Mouse (Mus musculus): ENCODE results near the gene Tmed5. TPM values are rescaled to one million over a fixed set of nuclear protein-coding genes. Genes with fewer than 3 reads are reported as not detected.
A peak's percentile ranks its signal among the peaks of the same experiment; 100 is the strongest.

Tmed5 gene
- total and polyA plus RNA-seq, 3 experiments = 40.5 to 181 (median 63.1) TPM

DNA sequence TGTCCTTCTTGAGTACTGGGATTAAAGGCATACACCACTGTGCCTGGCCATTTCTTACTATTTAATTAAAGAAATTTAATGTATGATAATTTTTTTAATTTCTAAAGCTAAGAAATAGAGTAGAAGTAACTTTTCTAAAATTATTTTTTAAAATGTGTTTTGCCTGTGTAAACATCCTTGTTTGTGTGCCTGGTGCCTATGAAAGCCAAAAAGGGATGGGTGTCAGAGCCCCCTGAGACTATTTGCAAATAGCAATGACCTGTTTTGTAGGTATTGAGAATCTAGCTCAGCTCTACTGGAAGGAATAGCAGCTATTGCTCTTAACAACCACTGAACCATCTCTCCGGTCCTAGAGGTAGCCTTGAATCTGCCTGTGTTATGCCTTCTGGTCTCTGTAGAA is 60.1 kb downstream of the Tmed5 start:
- Histone ChIP-seq H3K4me3 (ENCODE audit: control insufficient read depth in 1 of 2, insufficient read depth in 1 of 2, low read depth in 2 of 2, low read length in 2 of 2) (no peak overlapping the region), H3K79me2 (ENCODE audit: control insufficient read depth, insufficient read depth, low read length, poor library complexity) (peaks cover 74% of the 10 kb centered on the region), H3K27ac (ENCODE audit: control insufficient read depth, low read depth, low read length) (no peak overlapping the region), H3K9me3 (replicated peaks; ENCODE audit: insufficient read depth, low read length) (no peaks in the 10 kb centered on the region), H3K27me3 (ENCODE audit: control insufficient read depth in 1 of 2, insufficient read depth in 2 of 2, low read length in 2 of 2) (no peaks in the 10 kb centered on the region), H3K4me1 (ENCODE audit: control insufficient read depth in 1 of 2, insufficient read depth in 2 of 2, low read length in 2 of 2) (peaks cover 0 to 2% of the 10 kb centered on the region in 2 experiments; a peak in 2 of 4 replicates), H3K36me3 (ENCODE audit: control insufficient read depth in 1 of 2, insufficient read depth in 2 of 2, low read length in 2 of 2) (peaks cover 44 to 54% of the 10 kb centered on the region in 2 experiments), H3K9ac (ENCODE audit: control insufficient read depth, low read depth, low read length, poor library complexity, severe bottlenecking) (no peak overlapping the region)
- DNase-seq (ENCODE audit: low read depth, low spot score) = no peak
- TF ChIP-seq POLR2A (IDR thresholded peaks at IDR 0.05; ENCODE audit: control insufficient read depth in 1 of 2, insufficient read depth in 1 of 2, low read depth in 1 of 2, low read length in 2 of 2, poor library complexity in 1 of 2) = no peak
- TF ChIP-seq ELF1 (IDR thresholded peaks at IDR 0.05; ENCODE audit: low read depth, low read length) = no peak
- no peak for TF ChIP-seq ZNF384 (IDR thresholded peaks at IDR 0.05; ENCODE audit: low read depth, low read length)
- no peak for TF ChIP-seq MEF2A (IDR thresholded peaks at IDR 0.05; ENCODE audit: extremely low read depth, insufficient replicate concordance, low read depth, low read length, poor library complexity, severe bottlenecking)
- no peak for TF ChIP-seq POLR2AphosphoS2 (IDR thresholded peaks at IDR 0.05; ENCODE audit: low read length)

GRCm38 (mm10) chr5:108065465-108066411 is 66.7 kb downstream of the Tmed5 start, which contains the start of gene Mtf2:
Gene Mtf2, plus strand, starts transcription at chr5:108065674.
- H3K4me3 ChIP-seq (ENCODE audit: control insufficient read depth in 1 of 2, insufficient read depth in 1 of 2, low read depth in 2 of 2, low read length in 2 of 2) = peak within 1 kb of the TSS; percentile 74 to 95
- H3K9ac ChIP-seq (ENCODE audit: control insufficient read depth, low read depth, low read length, poor library complexity, severe bottlenecking) = peak within 1 kb of the TSS; percentile 98
- no peaks in the 10 kb centered on the region for H3K9me3 ChIP-seq (replicated peaks; ENCODE audit: insufficient read depth, low read length)
- H3K27me3 ChIP-seq (ENCODE audit: control insufficient read depth in 1 of 2, insufficient read depth in 2 of 2, low read length in 2 of 2) = no peaks in the 10 kb centered on the region
- peak within 1 kb of the TSS; percentile 97 for H3K27ac ChIP-seq (ENCODE audit: control insufficient read depth, low read depth, low read length)
- peaks cover 45% of the 10 kb centered on the region for H3K79me2 ChIP-seq (ENCODE audit: control insufficient read depth, insufficient read depth, low read length, poor library complexity)
- peaks cover 0 to 2% of the 10 kb centered on the region in 2 experiments; a peak in 2 of 4 replicates for H3K4me1 ChIP-seq (ENCODE audit: control insufficient read depth in 1 of 2, insufficient read depth in 2 of 2, low read length in 2 of 2)
- peaks cover 19 to 31% of the 10 kb centered on the region in 2 experiments for H3K36me3 ChIP-seq (ENCODE audit: control insufficient read depth in 1 of 2, insufficient read depth in 2 of 2, low read length in 2 of 2)
- peak; percentile 99 for DNase-seq (ENCODE audit: low read depth, low spot score)
- TF ChIP-seq NRF1 (IDR thresholded peaks at IDR 0.05; ENCODE audit: insufficient read depth, low read depth, low read length, poor library complexity, severe bottlenecking) = peak; percentile 56; the same call in 1 of the 2 replicates
- TF ChIP-seq MAX (IDR thresholded peaks at IDR 0.05; ENCODE audit: low read length) = peak; percentile 76
- TF ChIP-seq ZKSCAN1 (IDR thresholded peaks at IDR 0.05; ENCODE audit: low read depth, low read length) = peak; percentile 67; the same call in 1 of the 2 replicates
- no peak for TF ChIP-seq TAL1 (IDR thresholded peaks at IDR 0.05; ENCODE audit: low read length)
- TF ChIP-seq ZNF384 (IDR thresholded peaks at IDR 0.05; ENCODE audit: low read depth, low read length) = no peak
- peak; percentile 98 for TF ChIP-seq ZMIZ1 (IDR thresholded peaks at IDR 0.05; ENCODE audit: low read depth, low read length)
- no peak for TF ChIP-seq JUND (IDR thresholded peaks at IDR 0.05; ENCODE audit: low read depth, low read length)
- TF ChIP-seq MXI1 (IDR thresholded peaks at IDR 0.05; ENCODE audit: low read depth, low read length) = peak; percentile 78
- no peak for TF ChIP-seq CHD2 (IDR thresholded peaks at IDR 0.05; ENCODE audit: low read length)
- TF ChIP-seq ZC3H11A (IDR thresholded peaks at IDR 0.05; ENCODE audit: low read depth, low read length) = no peak
- no peak for TF ChIP-seq MAFK (IDR thresholded peaks at IDR 0.05; ENCODE audit: borderline replicate concordance, low read depth, low read length)
- peak; percentile 73; the same call in 1 of the 2 replicates for TF ChIP-seq ETS1 (IDR thresholded peaks at IDR 0.05; ENCODE audit: low read depth, low read length)
- peak; percentile 93 for TF ChIP-seq SIN3A (IDR thresholded peaks at IDR 0.05; ENCODE audit: low read length)
- 0 out of 2 replicates have a peak, but pooled peaks have one; percentile 68 for TF ChIP-seq MYC (IDR thresholded peaks at IDR 0.05; ENCODE audit: low read depth, low read length)
- peak; percentile 59 to 86; a peak in 3 of 4 replicates for TF ChIP-seq EP300 (IDR thresholded peaks at IDR 0.05; ENCODE audit: low read depth in 1 of 2, low read length in 2 of 2)
- peak; percentile 99 for TF ChIP-seq NELFE (IDR thresholded peaks at IDR 0.05; ENCODE audit: low read depth, low read length)
- no peak for TF ChIP-seq UBTF (IDR thresholded peaks at IDR 0.05; ENCODE audit: borderline replicate concordance, insufficient read depth, low read depth, low read length)
- TF ChIP-seq CHD1 (IDR thresholded peaks at IDR 0.05; ENCODE audit: low read depth, low read length) = peak; percentile 98
- TF ChIP-seq GABPA (IDR thresholded peaks at IDR 0.05; ENCODE audit: low read depth, low read length) = no peak
- TF ChIP-seq HCFC1 (IDR thresholded peaks at IDR 0.05; ENCODE audit: low read depth, low read length) = peak; percentile 86
- no peak for TF ChIP-seq RAD21 (IDR thresholded peaks at IDR 0.05; ENCODE audit: low read depth, low read length)
- TF ChIP-seq E2F4 (IDR thresholded peaks at IDR 0.05; ENCODE audit: borderline replicate concordance, low read depth, low read length) = peak; percentile 87; the same call in 1 of the 2 replicates
- peak; percentile 73; the same call in 1 of the 2 replicates for TF ChIP-seq MEF2A (IDR thresholded peaks at IDR 0.05; ENCODE audit: extremely low read depth, insufficient replicate concordance, low read depth, low read length, poor library complexity, severe bottlenecking)
- peak; percentile 78; the same call in 1 of the 2 replicates for TF ChIP-seq POLR2AphosphoS5 (IDR thresholded peaks at IDR 0.05; ENCODE audit: borderline replicate concordance, low read depth, low read length)
- peak; percentile 90 for TF ChIP-seq MYB (IDR thresholded peaks at IDR 0.05; ENCODE audit: low read depth, low read length)
